Mouse (Mus musculus): Measurements from ENCODE around the gene Mphosph6. TPM values are rescaled to one million over a fixed set of nuclear protein-coding genes. Genes with fewer than 3 reads are reported as not detected.

The Mphosph6 gene
- 10 to 100 TPM in 1 of 2 experiments, 1 to 10 TPM in 1; 9.2 to 11.4 TPM for total RNA-seq (2023)

GRCm38 (mm10) chr8:117801443-117802298 lies at the start of gene Mphosph6:
Gene Mphosph6, minus strand, starts transcription at chr8:117801943.

Other genes with a start within 250 kb of the Mphosph6 start
- 1 to 10 TPM; 1.2 to 2.0 TPM for gene Sdr42e1, start 128.3 kb downstream of the Mphosph6 start, total RNA-seq (2023)
- 1 to 10 TPM in 1 of 2 experiments, under 1 TPM in 1; 0.77 to 1.6 TPM for gene Hsd17b2, start 100.0 kb downstream of the Mphosph6 start, total RNA-seq (2023)

All from neutrophil, adult 59 days (primary cell).